Mouse (Mus musculus): ENCODE results near the gene Shroom3. TPM values are rescaled to one million over a fixed set of nuclear protein-coding genes. Genes with fewer than 3 reads are reported as not detected.

Gene Shroom3
- total and polyA plus RNA-seq, 3 experiments, result 0.04 to 0.11 TPM; not detected in 1

- no peak for TF ChIP-seq RAD21 (IDR thresholded peaks at IDR 0.05; ENCODE audit: low read depth, low read length)
- no peak for TF ChIP-seq JUN (IDR thresholded peaks at IDR 0.05; ENCODE audit: insufficient read depth, low read depth, low read length)
- TF ChIP-seq UBTF (IDR thresholded peaks at IDR 0.05; ENCODE audit: low read depth, low read length), result no peak
- TF ChIP-seq MAFK (IDR thresholded peaks at IDR 0.05; ENCODE audit: insufficient replicate concordance, low read length), result no peak
- TF ChIP-seq ZC3H11A (IDR thresholded peaks at IDR 0.05; ENCODE audit: low read depth, low read length), result no peak
- TF ChIP-seq CTCF (conservative IDR thresholded peaks at IDR 0.05 in 1 of 2, IDR thresholded peaks at IDR 0.05 in 1 of 2; ENCODE audit: low read depth in 2 of 2, low read length in 2 of 2), result no peak
- no peak for TF ChIP-seq KAT2A (IDR thresholded peaks at IDR 0.05; ENCODE audit: insufficient replicate concordance, low read length)
- no peak for TF ChIP-seq EP300 (IDR thresholded peaks at IDR 0.05; ENCODE audit: low read length)
- TF ChIP-seq ZKSCAN1 (IDR thresholded peaks at IDR 0.05; ENCODE audit: borderline replicate concordance, low read depth, low read length), result no peak
- TF ChIP-seq SIN3A (IDR thresholded peaks at IDR 0.05; ENCODE audit: low read length), result no peak
- no peak for TF ChIP-seq ELF1 (IDR thresholded peaks at IDR 0.05; ENCODE audit: low read depth, low read length)
- no peak for TF ChIP-seq MAX (IDR thresholded peaks at IDR 0.05; ENCODE audit: low read length)
- TF ChIP-seq MXI1 (IDR thresholded peaks at IDR 0.05; ENCODE audit: low read depth, low read length), result no peak
- TF ChIP-seq CHD1 (IDR thresholded peaks at IDR 0.05; ENCODE audit: low read depth, low read length), result no peak
- no peak for TF ChIP-seq POLR2AphosphoS2 (IDR thresholded peaks at IDR 0.05; ENCODE audit: low read depth, low read length)
- no peak for TF ChIP-seq GABPA (IDR thresholded peaks at IDR 0.05; ENCODE audit: insufficient replicate concordance, low read depth, low read length)
- TF ChIP-seq E2F4 (IDR thresholded peaks at IDR 0.05; ENCODE audit: insufficient replicate concordance, low read depth, low read length), result no peak
- no peak for TF ChIP-seq CHD2 (IDR thresholded peaks at IDR 0.05; ENCODE audit: low read length)
- Histone ChIP-seq H3K4me2 (ENCODE audit: insufficient read depth, low read depth, poor library complexity, severe bottlenecking) (no peak overlapping the region), H3K79me2 (replicated peaks; ENCODE audit: control insufficient read depth, extremely low read depth, insufficient read depth, poor library complexity, severe bottlenecking) (no peaks in the 10 kb centered on the region), H3K4me1 (ENCODE audit: control insufficient read depth in 1 of 2, insufficient read depth in 2 of 2) (no peaks in the 10 kb centered on the region; a peak in 1 of 4 replicates), H3K9ac (ENCODE audit: insufficient read depth, low read depth) (no peak overlapping the region), H3K27me3 (replicated peaks) (no peaks in the 10 kb centered on the region), H3K36me3 (replicated peaks in 1 of 2; ENCODE audit: control insufficient read depth in 1 of 2, insufficient read depth in 1 of 2, low read length in 1 of 2) (no peaks in the 10 kb centered on the region), H3K4me3 (replicated peaks in 1 of 3; ENCODE audit: low read depth in 2 of 3, low read length in 2 of 3, poor library complexity in 1 of 3) (no peak overlapping the region), H3K27ac (ENCODE audit: insufficient read depth, low read depth) (no peak overlapping the region), H3K9me3 (replicated peaks; ENCODE audit: low read length) (no peaks in the 10 kb centered on the region)
- dilution Hi-C loops (cut with MboI; ENCODE audit: extremely low pct_ligation_motif_present, extremely low pct_unique_long_range_greater_than_20kb, low sequenced_read_pairs), result no loop called here
- DNase-seq (ENCODE audit: extremely low read depth), result no peak
- in situ Hi-C loops (cut with MboI; ENCODE audit: low pct_ligation_motif_present, low pct_unique_long_range_greater_than_20kb, low sequenced_read_pairs), result no loop called here
Observed at GRCm38 (mm10) chr5:92868231-92868630, 185.0 kb downstream of the Shroom3 start.

- no peak for TF ChIP-seq ELF1 (IDR thresholded peaks at IDR 0.05; ENCODE audit: low read depth, low read length)
- TF ChIP-seq MEF2A (IDR thresholded peaks at IDR 0.05; ENCODE audit: borderline replicate concordance, low read depth, low read length), result no peak
- no peak for TF ChIP-seq MAFK (IDR thresholded peaks at IDR 0.05; ENCODE audit: insufficient replicate concordance, low read length)
- no peak for TF ChIP-seq RAD21 (IDR thresholded peaks at IDR 0.05; ENCODE audit: low read depth, low read length)
- TF ChIP-seq GABPA (IDR thresholded peaks at IDR 0.05; ENCODE audit: insufficient replicate concordance, low read depth, low read length), result no peak
- no peak for TF ChIP-seq ZKSCAN1 (IDR thresholded peaks at IDR 0.05; ENCODE audit: borderline replicate concordance, low read depth, low read length)
- no peak for TF ChIP-seq PAX5 (IDR thresholded peaks at IDR 0.05; ENCODE audit: low read length)
- no peak for TF ChIP-seq CHD1 (IDR thresholded peaks at IDR 0.05; ENCODE audit: low read depth, low read length)
- TF ChIP-seq POLR2A (IDR thresholded peaks at IDR 0.05; ENCODE audit: low read depth, low read length), result no peak
- no peak for TF ChIP-seq TBP (conservative IDR thresholded peaks at IDR 0.05; ENCODE audit: low read depth, low read length)
- TF ChIP-seq CHD2 (IDR thresholded peaks at IDR 0.05; ENCODE audit: low read length), result no peak
- TF ChIP-seq SIN3A (IDR thresholded peaks at IDR 0.05; ENCODE audit: low read length), result no peak
- H3K4me1 ChIP-seq (ENCODE audit: control insufficient read depth in 1 of 2, insufficient read depth in 2 of 2), result no peaks in the 10 kb centered on the region; a peak in 1 of 4 replicates
- dilution Hi-C loops (cut with MboI; ENCODE audit: extremely low pct_ligation_motif_present, extremely low pct_unique_long_range_greater_than_20kb, low sequenced_read_pairs) (no loop called here), in situ Hi-C loops (cut with MboI; ENCODE audit: low pct_ligation_motif_present, low pct_unique_long_range_greater_than_20kb, low sequenced_read_pairs) (no loop called here)
- no peaks in the 10 kb centered on the region for H3K27me3 ChIP-seq (replicated peaks)
- no peak overlapping the region for H3K9ac ChIP-seq (ENCODE audit: insufficient read depth, low read depth)
- H3K36me3 ChIP-seq (replicated peaks in 1 of 2; ENCODE audit: control insufficient read depth in 1 of 2, insufficient read depth in 1 of 2, low read length in 1 of 2), result no peaks in the 10 kb centered on the region
- H3K4me3 ChIP-seq (replicated peaks in 1 of 3; ENCODE audit: low read depth in 2 of 3, low read length in 2 of 3, poor library complexity in 1 of 3), result no peak overlapping the region
- DNase-seq (ENCODE audit: extremely low read depth), result no peak
- no peak overlapping the region for H3K27ac ChIP-seq (ENCODE audit: insufficient read depth, low read depth)
- no peaks in the 10 kb centered on the region for H3K79me2 ChIP-seq (replicated peaks; ENCODE audit: control insufficient read depth, extremely low read depth, insufficient read depth, poor library complexity, severe bottlenecking)
- no peak overlapping the region for H3K4me2 ChIP-seq (ENCODE audit: insufficient read depth, low read depth, poor library complexity, severe bottlenecking)
- no peaks in the 10 kb centered on the region for H3K9me3 ChIP-seq (replicated peaks; ENCODE audit: low read length)
Observed at GRCm38 (mm10) chr5:92871048-92871447, 187.8 kb downstream of the Shroom3 start.
